Mouse (Mus musculus) gastrocnemius, adult 2 months (tissue): ENCODE measurements around the gene Rps6ka4. TPM values are rescaled to one million over a fixed set of nuclear protein-coding genes. Genes with fewer than 3 reads are reported as not detected.

ENCODE experiments used
- DNase-seq: peaks from one replicate; pipeline ENCODE4 v3.0.0; 2022
- H3K27ac ChIP-seq: fragments of 200-600 bp; 2 replicates; pipeline ENCODE4 v1.8.1; 2022; ENCODE audit warnings: mild to moderate bottlenecking
- H3K4me3 ChIP-seq: fragments of 200-600 bp; 2 replicates; pipeline ENCODE4 v1.8.1; 2022; ENCODE audit warnings: mild to moderate bottlenecking, moderate library complexity
- CTCF ChIP-seq: fragments of 200-600 bp; IDR thresholded peaks from 2 replicates; pipeline ENCODE4 v1.8.1; 2022; ENCODE audit warnings: antibody characterized with exemption, mild to moderate bottlenecking, moderate library complexity
- intact Hi-C: fragments of 180-260 bp; cut with DNase I; formaldehyde crosslinking; loops from one replicate; pipeline ENCODE4 v1.15.1; 2025
- total RNA-seq, 2 experiments: library from RNA; stranded (reverse); gene quantifications; 2 replicates each; pipeline ENCODE4 v1.2.3; 2021

Gene Rps6ka4
- total RNA-seq, 2 experiments from 2014 or later = 9.3 to 9.4 TPM

DNA sequence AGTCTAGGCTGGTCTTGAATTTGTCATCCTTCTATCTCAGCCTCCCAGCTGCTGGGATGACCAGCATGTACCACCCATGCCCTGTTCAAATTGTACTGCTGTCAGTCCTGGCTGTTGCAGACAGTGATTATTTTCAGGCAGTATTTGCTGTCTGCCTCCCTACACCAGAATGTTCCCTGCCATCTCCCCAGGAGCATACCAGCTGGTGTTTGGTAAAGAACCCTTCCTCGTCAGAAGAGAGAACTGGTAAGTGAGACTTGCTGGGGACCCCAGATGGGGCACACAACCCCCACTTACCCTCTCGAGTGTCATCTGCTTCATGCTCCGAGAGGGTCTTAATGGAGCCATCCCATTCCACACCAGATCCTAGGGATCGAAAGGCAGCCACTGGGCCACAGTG is 5.6 kb upstream of the Rps6ka4 start:
- Histone ChIP-seq H3K27ac (no peak overlapping the region), H3K4me3 (no peak overlapping the region)
- no peak for DNase-seq
- intact Hi-C loops = no loop called here
- TF ChIP-seq CTCF = no peak

DNA sequence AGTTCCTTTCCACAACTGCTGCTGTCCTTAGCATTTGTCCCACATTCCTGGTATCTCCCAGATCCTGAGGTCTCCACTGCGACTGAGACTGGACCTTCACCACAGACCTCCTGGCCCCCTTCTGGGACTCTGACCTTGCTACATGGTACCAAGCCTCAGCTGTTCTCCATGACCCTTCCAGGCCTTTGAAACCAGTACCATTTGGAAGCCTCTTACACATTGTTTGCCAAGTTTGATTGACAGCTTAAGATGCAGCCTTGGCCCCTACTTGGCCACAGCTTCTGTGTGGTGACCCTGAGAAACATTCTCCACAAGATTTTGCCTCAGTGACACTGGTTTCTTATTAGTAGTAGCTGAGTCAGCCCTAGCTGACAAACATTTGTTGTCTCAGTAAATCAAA is 1.9 kb upstream of the Rps6ka4 start:
- TF ChIP-seq CTCF = no peak
- intact Hi-C loops = no loop called here
- Histone ChIP-seq H3K4me3 (no peak overlapping the region), H3K27ac (no peak overlapping the region)
- no peak for DNase-seq

DNA sequence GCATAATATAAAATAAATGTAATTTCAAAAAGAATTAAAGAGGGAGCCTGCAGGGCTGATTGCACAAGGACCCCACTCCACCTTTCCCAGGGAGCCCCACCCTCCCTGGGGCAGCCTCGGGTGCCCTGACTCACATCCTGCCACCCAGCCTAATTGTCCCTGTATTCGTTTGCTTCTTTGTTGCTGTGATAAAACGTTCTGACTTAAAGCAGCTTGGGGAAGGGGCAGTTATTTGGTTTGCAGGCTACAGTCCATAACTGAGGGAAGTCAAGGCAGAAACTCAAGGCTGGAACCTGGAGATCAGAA is 809 bp upstream of the Rps6ka4 start:
- H3K27ac ChIP-seq = peak overlapping the region; percentile 83; the same call in 1 of the 2 replicates
- DNase-seq = no peak
- intact Hi-C loops = no loop called here
- H3K4me3 ChIP-seq = peak overlapping the region; percentile 91
- no peak for TF ChIP-seq CTCF

DNA sequence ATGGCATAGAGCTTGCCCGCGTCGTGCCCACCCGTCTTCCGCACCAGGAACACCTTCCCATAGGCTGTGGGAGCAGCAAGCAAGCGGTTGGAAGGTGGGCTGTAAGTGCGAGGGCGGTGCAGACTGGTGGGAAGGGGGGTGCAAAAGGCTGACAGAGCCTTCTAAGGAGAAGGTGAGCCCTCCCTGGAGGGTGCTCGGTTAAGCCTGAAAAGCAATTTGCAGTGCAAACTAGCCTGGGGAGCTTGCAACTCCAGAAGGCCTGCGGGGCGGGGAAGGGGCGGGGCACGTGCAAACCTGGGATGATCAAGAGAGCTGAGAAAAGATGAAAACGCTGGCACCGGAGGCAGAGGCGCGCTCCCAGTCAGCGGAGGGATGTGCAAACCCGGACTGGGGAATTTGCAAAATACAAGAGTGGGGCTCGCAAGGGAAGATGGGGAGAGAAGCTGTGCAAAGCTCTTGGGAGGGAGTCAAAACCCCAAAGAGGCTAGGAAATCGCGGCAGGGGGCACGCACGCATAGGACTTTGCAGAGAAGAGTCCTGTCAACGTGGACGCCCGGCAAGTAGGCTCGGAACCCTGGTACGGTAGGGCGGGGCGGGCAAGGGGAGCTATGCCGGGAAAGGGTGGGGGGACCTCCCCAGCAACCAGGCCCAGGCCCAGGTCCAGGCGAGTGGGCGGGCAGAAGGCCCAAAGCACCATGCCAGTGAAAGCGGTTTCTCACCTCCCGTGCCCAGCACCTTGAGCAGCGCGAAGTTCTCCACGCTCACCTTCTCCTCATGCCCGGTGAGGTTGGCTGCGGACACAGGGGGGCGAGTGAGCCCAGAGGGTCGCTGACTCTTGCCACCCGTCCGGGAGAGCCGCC is 591 bp downstream of the Rps6ka4 start:
- peak; percentile 52 for DNase-seq
- Histone ChIP-seq H3K27ac (peak overlapping the region; percentile 83), H3K4me3 (peak overlapping the region; percentile 91)
- intact Hi-C loops = loop anchor here (5.0 kb wide), 1 partner anchor 67 kb away; the partner anchor contains the start of gene Trmt112
- TF ChIP-seq CTCF = no peak

DNA sequence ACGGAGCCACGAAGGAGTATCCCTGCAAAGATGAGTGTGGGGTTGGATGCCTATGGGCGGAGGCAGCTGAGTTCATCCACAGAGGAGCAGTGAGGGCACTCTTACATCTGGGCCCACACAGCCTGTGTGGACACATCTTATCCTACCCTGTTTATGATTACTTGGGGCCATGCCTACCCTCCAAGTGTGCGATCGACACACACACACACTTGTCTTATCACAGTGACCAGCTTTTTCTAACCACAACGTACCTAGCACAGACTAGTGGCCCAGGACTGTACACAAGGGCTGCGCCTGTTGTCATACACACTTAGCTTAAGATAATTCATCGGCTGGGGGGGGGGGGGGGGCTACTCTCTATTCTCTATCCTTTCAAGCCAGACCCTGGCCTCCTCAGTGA is 8.1 kb downstream of the Rps6ka4 start:
- no peak for TF ChIP-seq CTCF
- no peak overlapping the region for H3K4me3 ChIP-seq

DNA sequence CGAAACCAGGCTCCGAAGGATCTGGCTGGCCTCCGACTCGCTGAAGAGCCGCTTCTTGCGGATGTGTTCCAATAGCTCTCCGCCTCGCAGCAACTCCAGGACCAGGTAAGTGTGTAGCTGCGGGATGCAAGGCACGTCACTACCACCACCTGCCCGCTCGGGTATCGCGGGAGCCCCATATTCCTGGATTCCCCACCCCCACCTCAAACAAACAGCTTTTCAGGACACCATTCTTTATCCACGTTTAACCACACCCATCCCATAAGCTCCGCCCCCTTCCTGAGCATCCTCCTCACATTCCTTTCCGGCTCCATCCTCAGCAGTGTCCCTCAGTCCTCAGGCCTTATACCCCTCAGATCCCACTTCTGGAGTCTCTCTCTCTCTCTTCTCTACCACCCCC is 9.1 kb downstream of the Rps6ka4 start:
- TF ChIP-seq CTCF = no peak
- no peak overlapping the region for H3K27ac ChIP-seq
- no peak overlapping the region for H3K4me3 ChIP-seq
- intact Hi-C loops = no loop called here
- DNase-seq = no peak

More for the DNA sequence above, 8.1 kb downstream of the Rps6ka4 start:
- no peak overlapping the region for H3K27ac ChIP-seq
- intact Hi-C loops = no loop called here
- no peak for DNase-seq

DNA sequence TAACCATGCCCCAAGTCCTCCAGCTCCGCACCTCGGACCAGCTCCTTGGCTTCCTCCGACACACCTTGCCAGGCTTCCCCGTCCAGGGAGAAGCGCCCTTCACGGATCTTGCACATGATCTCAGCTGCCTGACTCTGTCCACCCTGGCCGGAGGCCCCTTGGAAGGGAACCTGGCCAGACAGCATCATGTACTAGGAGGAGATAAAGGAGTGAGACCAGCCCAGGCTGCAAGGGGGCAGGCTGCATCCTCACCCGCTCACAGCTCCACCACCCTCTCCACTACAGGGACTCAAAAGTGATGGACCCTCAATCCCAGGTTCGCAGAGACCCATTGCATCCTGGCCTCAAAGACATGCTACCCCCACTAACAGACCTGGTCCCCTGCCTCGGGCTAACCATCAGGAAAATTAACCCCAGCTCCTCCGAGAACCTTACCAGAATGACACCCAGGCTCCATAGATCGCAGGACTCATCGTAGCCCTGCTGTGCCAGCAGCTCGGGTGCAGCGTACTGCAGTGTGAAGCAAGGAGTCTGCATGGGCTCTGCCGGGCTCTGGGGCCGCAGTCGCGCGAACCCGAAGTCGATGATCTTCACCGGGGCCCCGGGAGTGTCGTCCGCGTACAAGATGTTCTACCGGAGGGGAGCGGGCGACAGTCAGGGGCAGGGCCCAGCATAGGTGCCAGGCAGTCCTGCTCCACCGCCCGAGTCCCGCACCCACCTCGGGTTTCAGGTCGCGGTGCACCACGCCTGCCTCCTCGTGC is 9.7 kb downstream of the Rps6ka4 start:
- no peak for DNase-seq
- no peak overlapping the region for H3K4me3 ChIP-seq
- H3K27ac ChIP-seq = no peak overlapping the region
- intact Hi-C loops = no loop called here
- no peak for TF ChIP-seq CTCF

DNA sequence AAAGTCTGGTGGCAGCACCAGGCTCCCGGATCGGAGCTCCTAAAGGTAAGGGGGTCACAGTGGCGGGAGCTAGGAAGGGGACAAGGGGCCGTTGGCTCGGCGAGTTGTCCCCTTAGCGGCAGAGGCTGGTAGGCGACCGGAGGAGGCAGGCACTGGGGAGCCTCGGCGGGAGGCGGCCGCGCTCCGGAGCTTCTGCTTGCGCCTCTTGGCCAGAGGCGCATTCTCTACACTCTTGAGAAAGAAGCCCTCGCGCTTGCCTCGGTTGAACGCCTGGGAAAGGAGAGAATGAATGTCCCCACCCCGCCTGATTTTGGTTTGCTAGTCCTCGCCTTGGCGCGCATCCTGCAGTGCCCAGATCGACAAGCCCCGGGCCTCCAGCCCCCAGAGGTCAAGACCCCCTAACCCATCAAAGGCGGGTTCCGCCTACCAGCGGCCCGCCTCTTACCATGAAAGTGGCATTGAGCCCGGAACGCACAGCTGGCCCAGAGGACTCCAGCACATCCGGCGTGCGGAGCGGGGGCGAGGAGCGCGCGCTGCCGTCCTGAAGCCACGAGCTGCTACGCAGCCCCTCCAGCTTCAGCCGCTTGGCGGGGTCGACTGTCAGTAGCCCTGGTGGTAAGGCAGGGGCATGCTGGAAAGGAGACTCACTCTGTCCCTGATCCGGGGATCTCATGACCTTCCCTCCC is 10.4 kb downstream of the Rps6ka4 start:
- intact Hi-C loops = no loop called here
- Histone ChIP-seq H3K4me3 (no peak overlapping the region), H3K27ac (no peak overlapping the region)
- TF ChIP-seq CTCF = no peak
- no peak for DNase-seq

DNA sequence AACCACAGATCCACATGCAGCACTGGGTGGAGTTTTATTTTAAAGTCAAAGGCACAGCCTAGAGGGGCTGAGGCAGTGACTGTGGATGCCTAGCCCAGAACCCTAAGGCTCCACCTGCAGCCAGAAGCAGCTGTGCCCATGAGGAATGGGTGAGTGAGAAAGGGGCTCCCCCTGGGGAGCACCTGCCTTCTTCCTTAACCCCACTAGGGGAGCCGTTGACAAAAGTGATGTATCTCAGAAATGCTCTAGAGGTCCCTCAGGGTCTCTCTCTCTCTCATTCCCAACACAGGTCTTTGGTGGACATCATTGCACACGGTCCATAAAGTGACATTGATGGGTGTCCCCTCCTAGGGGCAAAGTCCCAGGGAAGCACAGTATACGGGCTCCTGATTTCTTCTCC is 11.4 kb downstream of the Rps6ka4 start:
- intact Hi-C loops = no loop called here
- DNase-seq = no peak
- Histone ChIP-seq H3K27ac (no peak overlapping the region), H3K4me3 (no peak overlapping the region)
- TF ChIP-seq CTCF = no peak

DNA sequence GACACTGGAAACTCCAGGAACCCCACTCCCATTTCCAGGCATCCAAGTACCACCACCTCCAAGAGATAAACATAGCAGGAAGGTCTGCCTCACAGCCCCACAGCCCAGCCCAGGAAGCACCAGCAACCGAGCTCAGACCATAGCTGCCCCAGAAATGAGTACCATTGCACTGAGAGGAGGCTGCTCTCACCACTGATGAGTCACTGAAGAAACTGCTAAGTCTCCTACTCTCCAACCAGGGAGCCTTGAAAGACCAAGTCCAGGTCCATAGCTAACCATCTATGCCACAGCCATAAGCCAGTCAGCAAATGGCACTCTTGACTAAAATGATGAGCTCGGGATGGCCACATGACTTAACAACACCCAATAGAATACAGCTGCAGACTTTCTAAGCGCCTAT is 13.8 kb downstream of the Rps6ka4 start:
- intact Hi-C loops = no loop called here
- Histone ChIP-seq H3K27ac (no peak overlapping the region), H3K4me3 (no peak overlapping the region)
- no peak for DNase-seq
- no peak for TF ChIP-seq CTCF

DNA sequence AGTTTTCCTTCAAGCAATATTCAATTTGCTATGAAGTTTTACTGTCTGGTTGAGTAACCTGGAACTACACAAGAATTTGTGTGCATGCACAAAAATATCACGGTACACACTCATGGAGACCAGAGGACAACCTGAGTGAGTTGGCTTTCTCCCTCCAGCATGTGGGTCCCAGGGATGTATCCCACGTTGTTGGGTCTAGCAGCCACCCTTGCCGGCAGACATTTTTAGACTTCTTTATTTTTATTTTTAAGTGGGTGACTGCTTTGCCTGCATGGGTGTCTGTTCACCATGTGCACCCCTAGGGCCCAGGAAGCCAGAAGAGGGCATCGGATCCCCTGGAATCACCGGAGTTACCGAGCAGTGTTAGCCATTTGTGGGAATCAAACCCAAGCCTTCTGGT is 15.1 kb downstream of the Rps6ka4 start:
- TF ChIP-seq CTCF = no peak
- Histone ChIP-seq H3K4me3 (no peak overlapping the region), H3K27ac (no peak overlapping the region)
- no peak for DNase-seq
- intact Hi-C loops = no loop called here

DNA sequence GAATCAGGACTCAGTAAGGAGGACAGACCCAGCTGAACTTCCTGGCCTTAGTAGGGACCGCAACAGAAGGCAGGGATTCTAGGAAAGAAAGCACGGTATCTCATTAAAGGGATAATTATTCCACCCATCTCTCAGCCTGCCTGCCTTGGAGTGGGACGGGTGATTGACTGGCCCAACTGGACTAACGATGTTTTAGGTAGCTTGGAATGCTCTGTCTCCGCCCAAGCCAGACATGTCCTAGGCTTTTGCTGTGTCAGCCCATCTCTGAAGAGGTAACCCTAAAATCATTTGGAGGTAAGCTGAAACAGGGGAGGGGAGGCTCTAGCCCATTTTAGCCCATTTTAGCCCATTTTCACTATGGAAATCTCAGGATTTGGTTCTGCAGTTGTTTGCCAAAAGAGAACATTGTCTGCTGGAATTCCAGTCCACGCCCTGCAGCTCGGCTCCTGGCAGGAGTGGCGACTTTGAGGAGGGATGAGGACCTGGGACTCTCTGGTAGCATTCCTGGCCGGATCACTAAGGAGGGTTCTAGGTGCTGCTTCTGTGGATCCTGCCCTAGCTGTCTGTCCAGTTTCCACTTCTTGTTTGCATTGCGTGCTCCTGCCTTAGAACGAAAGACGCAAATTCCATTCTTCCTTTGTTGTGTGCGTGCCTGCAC is 19.8 kb downstream of the Rps6ka4 start:
- no peak overlapping the region for H3K4me3 ChIP-seq
- H3K27ac ChIP-seq = no peak overlapping the region
- TF ChIP-seq CTCF = no peak
- DNase-seq = no peak
- intact Hi-C loops = no loop called here
